Mouse (Mus musculus) myocyte (in vitro differentiated cells): ENCODE data around the gene AA986860. TPM values are rescaled to one million over a fixed set of nuclear protein-coding genes. Genes with fewer than 3 reads are reported as not detected.

Source experiments
- H3K27me3 ChIP-seq: one replicate; pipeline ENCODE4 v1.6.1; 2011; ENCODE audit not compliant: control insufficient read depth, insufficient read depth, insufficient read length
- H3K36me3 ChIP-seq: one replicate; pipeline ENCODE4 v1.6.1; 2011; ENCODE audit not compliant: control insufficient read depth, insufficient read depth
- H3K4me2 ChIP-seq: one replicate; pipeline ENCODE4 v1.6.1; 2011; ENCODE audit warnings: low read depth, control low read depth
- H3K4me3 ChIP-seq: one replicate; pipeline ENCODE4 v1.5.1; 2011; ENCODE audit warnings: mild to moderate bottlenecking, control low read depth, moderate library complexity
- H3K79me2 ChIP-seq: one replicate; pipeline ENCODE4 v1.6.1; 2011; ENCODE audit not compliant: control insufficient read depth, insufficient read depth
- H3ac ChIP-seq: one replicate; pipeline ENCODE4 v1.6.1; 2011; ENCODE audit not compliant: control insufficient read depth, insufficient read length
- E2F4 ChIP-seq: IDR thresholded peaks from one replicate; pipeline ENCODE4 v1.6.1; 2011; ENCODE audit warnings: mild to moderate bottlenecking, control low read depth, moderate library complexity; ENCODE audit not compliant: insufficient read depth
- MAX ChIP-seq: IDR thresholded peaks from one replicate; pipeline ENCODE4 v1.6.1; 2011; ENCODE audit warnings: low read depth, mild to moderate bottlenecking, control low read depth
- MYOD1 ChIP-seq, 3 experiments: IDR thresholded peaks; one replicate each; pipeline ENCODE4 v1.6.1; 2011; ENCODE audit warnings: control low read depth in 2 of 3, low read depth in 2 of 3, mild to moderate bottlenecking in 2 of 3, moderate library complexity in 1 of 3; ENCODE audit not compliant: insufficient read length in 2 of 3, control insufficient read depth in 1 of 3
- MYOG ChIP-seq, 3 experiments: IDR thresholded peaks; one replicate each; pipeline ENCODE4 v1.6.1; 2011; ENCODE audit warnings: control low read depth in 2 of 3, low read depth in 2 of 3, mild to moderate bottlenecking in 2 of 3; ENCODE audit not compliant: insufficient read length in 2 of 3, control insufficient read depth in 1 of 3, insufficient read depth in 1 of 3
- POLR2A ChIP-seq: IDR thresholded peaks from one replicate; pipeline ENCODE4 v1.6.1; 2011; ENCODE audit warnings: low read depth, mild to moderate bottlenecking, control low read depth, moderate library complexity; ENCODE audit not compliant: insufficient read length
- POLR2AphosphoS2 ChIP-seq: IDR thresholded peaks from one replicate; pipeline ENCODE4 v1.6.1; 2011; ENCODE audit warnings: low read depth, control low read depth; ENCODE audit not compliant: insufficient read length
- REST ChIP-seq: IDR thresholded peaks from one replicate; pipeline ENCODE4 v1.6.1; 2011; ENCODE audit warnings: mild to moderate bottlenecking, control low read depth, moderate library complexity; ENCODE audit not compliant: insufficient read depth, insufficient read length
- SRF ChIP-seq: IDR thresholded peaks from one replicate; pipeline ENCODE4 v1.6.1; 2011; ENCODE audit warnings: low read depth; ENCODE audit not compliant: control insufficient read depth, insufficient read length
- TCF12 ChIP-seq: IDR thresholded peaks from one replicate; pipeline ENCODE4 v1.6.1; 2011; ENCODE audit warnings: mild to moderate bottlenecking, control low read depth; ENCODE audit not compliant: poor library complexity, insufficient read depth, severe bottlenecking
- TCF3 ChIP-seq: IDR thresholded peaks from one replicate; pipeline ENCODE4 v1.6.1; 2011; ENCODE audit warnings: low read depth, control low read depth; ENCODE audit not compliant: insufficient read length
- USF1 ChIP-seq: IDR thresholded peaks from one replicate; pipeline ENCODE4 v1.6.1; 2011; ENCODE audit warnings: low read depth, mild to moderate bottlenecking, control low read depth, moderate library complexity
- polyA plus RNA-seq: library from polyadenylated mRNA; unstranded; fragments of >200 nt; fragmentation: generic; extraction: Trizol; gene quantifications from one replicate; pipeline ENCODE4 v1.2.1, GENCODE M21; 2012; ENCODE audit warnings: missing spikeins

AA986860 gene
- polyA plus RNA-seq, 1 experiment = 1.2 TPM

DNA sequence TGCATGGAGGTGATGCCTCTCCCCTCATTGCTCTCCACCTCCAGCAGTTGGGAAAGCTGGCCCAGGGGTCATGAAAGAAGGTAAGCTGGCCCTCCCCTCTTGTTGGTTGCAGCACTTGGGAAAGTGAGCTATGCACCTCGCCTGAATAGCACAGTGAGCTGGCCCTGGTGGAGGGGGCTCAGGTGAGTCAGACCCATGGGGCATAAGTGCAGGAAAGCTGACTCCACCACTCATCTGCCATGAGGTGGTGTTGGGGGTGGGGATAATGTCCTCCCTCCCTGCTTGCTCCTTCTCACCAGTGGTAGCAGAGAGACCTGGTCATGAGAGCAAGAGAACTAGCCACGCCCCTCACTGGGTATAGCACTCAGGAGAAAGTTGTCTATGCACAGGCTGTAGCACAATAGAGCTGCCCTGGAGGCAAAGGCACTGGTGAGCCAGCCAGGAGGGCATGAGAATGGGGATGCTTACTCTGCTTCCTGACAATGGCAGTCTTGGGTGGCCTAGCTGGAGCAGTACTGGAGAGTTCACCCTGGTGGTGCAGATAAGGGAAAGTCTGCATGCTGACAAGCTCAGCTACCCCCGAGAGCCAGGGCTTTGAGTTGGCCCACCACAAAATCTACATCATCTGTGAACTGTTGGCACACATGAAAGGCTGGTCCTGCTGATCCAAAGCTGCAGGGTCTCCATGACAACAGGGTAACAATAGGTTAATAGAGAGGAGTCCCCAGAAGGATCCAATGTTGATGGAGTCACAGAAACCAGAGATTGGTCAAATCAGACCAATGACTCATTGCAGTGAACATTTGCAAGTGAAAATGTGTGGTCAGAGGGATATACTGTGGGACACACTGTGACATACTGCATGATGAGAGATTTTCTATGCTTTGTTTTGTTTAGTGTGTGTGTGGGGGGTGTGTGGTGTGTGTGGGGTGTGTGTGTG is 58.0 kb downstream of the AA986860 start:
- Histone ChIP-seq H3K79me2 (no peaks in the 10 kb centered on the region), H3K36me3 (no peaks in the 10 kb centered on the region), H3ac (no peak overlapping the region), H3K4me3 (no peak overlapping the region), H3K4me2 (no peak overlapping the region), H3K27me3 (no peaks in the 10 kb centered on the region)
- TF ChIP-seq POLR2A = no peak
- no peak for TF ChIP-seq USF1
- no peak for TF ChIP-seq SRF
- TF ChIP-seq REST = no peak
- TF ChIP-seq MYOD1 (IDR thresholded peaks at IDR 0.05; ENCODE audit: control insufficient read depth in 1 of 3, insufficient read length in 2 of 3, low read depth in 2 of 3) = no peak
- TF ChIP-seq MYOG (IDR thresholded peaks at IDR 0.05; ENCODE audit: control insufficient read depth in 1 of 3, insufficient read depth in 1 of 3, insufficient read length in 2 of 3, low read depth in 2 of 3) = no peak
- TF ChIP-seq TCF3 = no peak
- no peak for TF ChIP-seq E2F4
- TF ChIP-seq TCF12 = no peak
- no peak for TF ChIP-seq MAX
- TF ChIP-seq POLR2AphosphoS2 = no peak

Other genes with a start within 250 kb of the AA986860 start
- 0.06 TPM for gene Zp3r, start 102.4 kb upstream of the AA986860 start, polyA plus RNA-seq
- not detected for gene C4bp, start 70.3 kb upstream of the AA986860 start, polyA plus RNA-seq
- not detected for gene Gm29427, start 16.2 kb upstream of the AA986860 start, polyA plus RNA-seq
- 0.70 TPM for gene Yod1, start 14.6 kb upstream of the AA986860 start, polyA plus RNA-seq
- gene Pfkfb2, start 2.7 kb upstream of the AA986860 start, polyA plus RNA-seq = 2.6 TPM
- gene Fcamr, start 68.9 kb downstream of the AA986860 start, polyA plus RNA-seq = not detected
- gene Pigr, start 94.7 kb downstream of the AA986860 start, polyA plus RNA-seq = 0.01 TPM
- not detected for gene Fcmr, start 133.7 kb downstream of the AA986860 start, polyA plus RNA-seq
- not detected for gene Il24, start 155.5 kb downstream of the AA986860 start, polyA plus RNA-seq
- gene Il20, start 179.5 kb downstream of the AA986860 start, polyA plus RNA-seq = not detected
- 0.11 TPM for gene Il19, start 208.1 kb downstream of the AA986860 start, polyA plus RNA-seq